Mouse (Mus musculus): ENCODE data around the gene Plekho2.

- TF ChIP-seq EP300 (IDR thresholded peaks at IDR 0.05; ENCODE audit: low read depth) (no peak), CTCF (IDR thresholded peaks at IDR 0.05; ENCODE audit: low read depth) (no peak)
Measured at GRCm38 (mm10) chr9:65607120-65607519, 27.3 kb upstream of the Plekho2 start.

All from heart, postnatal 0 days (tissue).